In the genomic region with DNA sequence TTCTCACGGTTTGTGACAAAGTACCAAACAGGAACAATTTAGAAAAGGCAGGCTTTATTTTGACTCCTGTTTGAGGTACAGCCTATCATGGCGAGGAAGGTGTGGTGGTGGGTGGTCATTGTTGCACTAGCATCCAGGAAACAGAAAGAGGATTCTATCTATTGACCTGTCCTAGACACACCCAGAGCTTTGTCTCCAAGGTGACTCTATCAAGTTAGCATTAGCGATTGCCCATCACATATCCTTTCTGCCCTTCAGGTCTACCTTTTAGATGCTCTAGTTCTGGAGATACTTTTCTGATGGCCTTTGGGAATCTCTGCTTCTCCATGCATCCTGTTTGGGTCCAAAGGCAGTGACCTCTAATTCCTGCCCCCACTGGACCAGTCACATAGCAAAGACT, we compare ENCODE assay signal across 27 mouse cellular contexts.
DNase-seq lines count a peak whose midpoint lies in the region; ATAC-seq and TF ChIP-seq lines count a peak whose summit lies in the region.
"Had no signal": no experiment of that assay in that cellular context is flagged by ENCODE, and none has a peak within 500 bp of the region (broad histone marks: within the 10 kb centered on the region; RNA-seq: fewer than 3 reads in every experiment).

No protein-coding gene starts in this region.

- no peaks in the 10 kb centered on the region for H3K9me3 ChIP-seq in forebrain, postnatal 0 days (ENCODE audit: low read length)
- H3K9me3 ChIP-seq in forebrain, embryonic 10.5 days = no peaks in the 10 kb centered on the region
- H3K9me3 ChIP-seq: forebrain, embryonic 12.5 days; kidney, embryonic 15.5 days; liver, embryonic 15.5 days; midbrain, embryonic 10.5 days; midbrain, embryonic 15.5 days had no signal

- no peaks in the 10 kb centered on the region for H3K36me3 ChIP-seq in forebrain, postnatal 0 days (ENCODE audit: insufficient read depth)
- no peaks in the 10 kb centered on the region for H3K36me3 ChIP-seq in forebrain, embryonic 10.5 days (replicated peaks)
- H3K36me3 ChIP-seq: forebrain, embryonic 12.5 days; kidney, embryonic 15.5 days; liver, embryonic 15.5 days; midbrain, embryonic 10.5 days; midbrain, embryonic 15.5 days had no signal

- 79% methylated on average over 3 of the region's 3 CpGs for WGBS in forebrain, postnatal 0 days
- 91% methylated on average over 3 of the region's 3 CpGs for WGBS in forebrain, embryonic 10.5 days

- no peak overlapping the region for H3K4me3 ChIP-seq in forebrain, postnatal 0 days (ENCODE audit: low read depth, low read length)
- no peak overlapping the region for H3K4me3 ChIP-seq in forebrain, embryonic 10.5 days
- H3K4me3 ChIP-seq: erythroblast, embryonic 14.5 days; forebrain, embryonic 12.5 days; heart, adult 2 months; kidney, embryonic 15.5 days; liver, embryonic 15.5 days; midbrain, embryonic 10.5 days; midbrain, embryonic 15.5 days had no signal

- no peak overlapping the region for H3K9ac ChIP-seq in forebrain, postnatal 0 days
- H3K9ac ChIP-seq: forebrain, embryonic 12.5 days; kidney, embryonic 15.5 days; liver, embryonic 15.5 days; lung, embryonic 14.5 days; midbrain, embryonic 15.5 days had no signal

- H3K27ac ChIP-seq in forebrain, postnatal 0 days (ENCODE audit: low read depth, low read length) = peak overlapping the region; percentile 71; the same call in 1 of the 2 replicates
- no peak overlapping the region for H3K27ac ChIP-seq in forebrain, embryonic 10.5 days
- H3K27ac ChIP-seq: forebrain, embryonic 12.5 days; heart, adult 2 months; kidney, embryonic 15.5 days; liver, embryonic 15.5 days; midbrain, embryonic 10.5 days; midbrain, embryonic 15.5 days had no signal

- DNase-seq in forebrain, postnatal 0 days = no peak
- DNase-seq in forebrain, embryonic 10.5 days (ENCODE audit: extremely low spot score, low spot score) = no peak
- peak; percentile 34 for DNase-seq in kidney, adult 9 months
- no peak for DNase-seq in kidney, postnatal 4 days
- peak; percentile 72 for DNase-seq in ES-CJ7 (ENCODE audit: low read depth, low spot score)
- DNase-seq in natural killer cell, adult 2 months (ENCODE audit: low spot score in 2 of 2) = no peak
- DNase-seq: adrenal gland, adult 2 months; adrenal gland, postnatal 36 days; cerebellum, adult 18-20 months; cerebellum, postnatal 10 days; gastrocnemius, postnatal 36 days; heart, adult 2 months; heart, postnatal 14 days; kidney, postnatal 25 days; layer of hippocampus, postnatal 36 days; lung, embryonic 14.5 days; right cerebral cortex, postnatal 25 days; thymus, postnatal 14 days had no signal

- H3K4me2 ChIP-seq in forebrain, postnatal 0 days (ENCODE audit: low read depth) = no peak overlapping the region
- H3K4me2 ChIP-seq: forebrain, embryonic 12.5 days; kidney, embryonic 15.5 days; liver, embryonic 15.5 days; lung, embryonic 14.5 days; midbrain, embryonic 15.5 days had no signal

- ATAC-seq in forebrain, postnatal 0 days = no peak
- ATAC-seq in CD4-positive, CD25-positive, alpha-beta regulatory T cell, adult 4 months = no peak
- ATAC-seq: intestine, embryonic 16.5 days; midbrain, embryonic 15.5 days; Patski had no signal

- no peaks in the 10 kb centered on the region for H3K27me3 ChIP-seq in forebrain, postnatal 0 days (ENCODE audit: insufficient read depth, low read length)
- H3K27me3 ChIP-seq in forebrain, embryonic 10.5 days (ENCODE audit: poor library complexity, severe bottlenecking) = no peaks in the 10 kb centered on the region
- H3K27me3 ChIP-seq: forebrain, embryonic 12.5 days; kidney, embryonic 15.5 days; liver, embryonic 15.5 days; midbrain, embryonic 15.5 days; Patski had no signal

- TF ChIP-seq CTCF in forebrain, postnatal 0 days (IDR thresholded peaks at IDR 0.05; ENCODE audit: low read depth) = no peak

- H3K4me1 ChIP-seq in forebrain, postnatal 0 days (ENCODE audit: insufficient read depth) = peaks cover 16% of the 10 kb centered on the region
- H3K4me1 ChIP-seq in forebrain, embryonic 10.5 days = peaks cover 11% of the 10 kb centered on the region
- H3K4me1 ChIP-seq: kidney, embryonic 15.5 days had no signal

Comparison
In these comparisons a context has a peak if more than half of its experiments do, and no peak if none do; other contexts are left out.
1. DNase-seq: peak in kidney, adult 9 months (single experiment) and ES-CJ7 (single experiment); none in forebrain, postnatal 0 days (single experiment), forebrain, embryonic 10.5 days (single experiment), kidney, postnatal 4 days (0 of 2) and natural killer cell, adult 2 months (0 of 2).